Mouse (Mus musculus) 3T3-L1 (cell line): ENCODE data around the gene Slc1a3.

Experiments
- DNase-seq: peaks from one replicate; pipeline ENCODE4 v3.0.0-alpha.2; 2015; ENCODE audit warnings: low read depth, low spot score

Slc1a3 gene

GRCm38 (mm10) chr15:8658086-8658980 is 52.2 kb downstream of the Slc1a3 start:
- no peak for DNase-seq

- DNase-seq: no peak
These were observed 55.3 kb downstream of the Slc1a3 start for GRCm38 (mm10) chr15:8655251-8655650.

GRCm38 (mm10) chr15:8652637-8653036 is 57.9 kb downstream of the Slc1a3 start:
- no peak for DNase-seq

- DNase-seq: no peak
These were observed 66.4 kb downstream of the Slc1a3 start for GRCm38 (mm10) chr15:8643997-8644692.

- no peak for DNase-seq
These were observed 70.7 kb downstream of the Slc1a3 start for GRCm38 (mm10) chr15:8639856-8640255.

GRCm38 (mm10) chr15:8638568-8639325 is 71.8 kb downstream of the Slc1a3 start:
- DNase-seq: peak; percentile 47

- DNase-seq: peak; percentile 49
These were observed 73.3 kb downstream of the Slc1a3 start for GRCm38 (mm10) chr15:8637283-8637682.

- no peak for DNase-seq
These were observed 74.6 kb downstream of the Slc1a3 start for GRCm38 (mm10) chr15:8635974-8636373.

GRCm38 (mm10) chr15:8634807-8635206 is 75.8 kb downstream of the Slc1a3 start:
- no peak for DNase-seq

GRCm38 (mm10) chr15:8634355-8634754 is 76.2 kb downstream of the Slc1a3 start:
- DNase-seq: peak; percentile 42

- DNase-seq: peak; percentile 74
These were observed 77.2 kb downstream of the Slc1a3 start for GRCm38 (mm10) chr15:8633375-8633774.

GRCm38 (mm10) chr15:8632361-8632760 is 78.2 kb downstream of the Slc1a3 start:
- DNase-seq: no peak

- peak; percentile 84 for DNase-seq
These were observed 81.2 kb downstream of the Slc1a3 start for GRCm38 (mm10) chr15:8629317-8629831.

- DNase-seq: no peak
These were observed 82.4 kb downstream of the Slc1a3 start for GRCm38 (mm10) chr15:8628150-8628549.

- DNase-seq: peak; percentile 85
These were observed 83.4 kb downstream of the Slc1a3 start for GRCm38 (mm10) chr15:8627097-8627537.

- DNase-seq: peak; percentile 77
These were observed 85.2 kb downstream of the Slc1a3 start for GRCm38 (mm10) chr15:8625370-8625769.

GRCm38 (mm10) chr15:8623879-8624278 is 86.7 kb downstream of the Slc1a3 start:
- DNase-seq: peak; percentile 69

- DNase-seq: no peak
These were observed 91.0 kb downstream of the Slc1a3 start for GRCm38 (mm10) chr15:8619479-8620026.

- no peak for DNase-seq
These were observed 94.3 kb downstream of the Slc1a3 start for GRCm38 (mm10) chr15:8616290-8616689.

- DNase-seq: no peak
These were observed 94.9 kb downstream of the Slc1a3 start for GRCm38 (mm10) chr15:8615511-8616224.

- no peak for DNase-seq
These were observed 95.9 kb downstream of the Slc1a3 start for GRCm38 (mm10) chr15:8614701-8615100.
